Mouse (Mus musculus): ENCODE data around the gene Entpd3.

GRCm38 (mm10) chr9:120611055-120611454 is 71.4 kb downstream of the Entpd3 start:
- TF ChIP-seq EP300 (IDR thresholded peaks at IDR 0.05; ENCODE audit: insufficient read depth, low read depth, low read length), result no peak
- no peak for TF ChIP-seq CTCF (IDR thresholded peaks at IDR 0.05; ENCODE audit: low read depth, low read length)
- TF ChIP-seq POLR2A (IDR thresholded peaks at IDR 0.05; ENCODE audit: insufficient read depth, low read length), result no peak
